ENCODE assay signal across 30 mouse cellular contexts in genomic region chrX:11671805-11672204, GRCm38 (mm10).
DNase-seq lines count a peak whose midpoint lies in the region; ATAC-seq and TF ChIP-seq lines count a peak whose summit lies in the region.
"Had no signal": no experiment of that assay in that cellular context is flagged by ENCODE, and none has a peak within 500 bp of the region (broad histone marks: within the 10 kb centered on the region; RNA-seq: fewer than 3 reads in every experiment).

No protein-coding gene starts in this region.

- no peaks in the 10 kb centered on the region for H3K4me1 ChIP-seq in embryonic facial prominence, embryonic 14.5 days (ENCODE audit: control insufficient read depth, insufficient read depth, low read length)
- H3K4me1 ChIP-seq in embryonic facial prominence, embryonic 10.5 days = no peaks in the 10 kb centered on the region; the same call in 1 of the 2 replicates
- no peaks in the 10 kb centered on the region for H3K4me1 ChIP-seq in lung, embryonic 14.5 days (ENCODE audit: insufficient read depth)
- peaks cover 5% of the 10 kb centered on the region for H3K4me1 ChIP-seq in liver, embryonic 11.5 days (replicated peaks; ENCODE audit: control insufficient read depth, insufficient read depth, low read length)
- 0 out of 2 replicates have a peak, but pooled peaks cover 3% of the 10 kb centered on the region for H3K4me1 ChIP-seq in intestine, embryonic 15.5 days (replicated peaks)
- H3K4me1 ChIP-seq: embryonic facial prominence, embryonic 15.5 days; forebrain, embryonic 13.5 days; limb, embryonic 13.5 days; liver, embryonic 15.5 days had no signal

- no peak for TF ChIP-seq CTCF in lung, embryonic 14.5 days (IDR thresholded peaks at IDR 0.05; ENCODE audit: low read depth)

- no peaks in the 10 kb centered on the region for H3K27me3 ChIP-seq in embryonic facial prominence, embryonic 14.5 days (replicated peaks; ENCODE audit: control insufficient read depth, insufficient read depth, low read length)
- H3K27me3 ChIP-seq in embryonic facial prominence, embryonic 10.5 days (replicated peaks; ENCODE audit: low read depth, poor library complexity, severe bottlenecking) = peaks cover 81% of the 10 kb centered on the region
- H3K27me3 ChIP-seq in lung, embryonic 14.5 days (ENCODE audit: insufficient read depth, low read length) = no peaks in the 10 kb centered on the region
- 0 out of 2 replicates have a peak, but pooled peaks cover 3% of the 10 kb centered on the region for H3K27me3 ChIP-seq in liver, embryonic 11.5 days (replicated peaks; ENCODE audit: control insufficient read depth, insufficient read depth, low read length)
- H3K27me3 ChIP-seq in intestine, embryonic 15.5 days (replicated peaks) = no peaks in the 10 kb centered on the region
- H3K27me3 ChIP-seq: embryonic facial prominence, embryonic 15.5 days; forebrain, embryonic 13.5 days; liver, embryonic 15.5 days; Patski had no signal

- no peak for ATAC-seq in embryonic facial prominence, embryonic 14.5 days (ENCODE audit: low read depth)
- no peak for ATAC-seq in lung, embryonic 14.5 days (ENCODE audit: insufficient read depth)
- ATAC-seq in liver, embryonic 11.5 days (replicated peaks; ENCODE audit: low FRiP score) = peak; percentile 69
- ATAC-seq in erythroblast, adult 5-6 weeks (replicated peaks; ENCODE audit: low FRiP score, poor library complexity, severe bottlenecking) = no peak
- ATAC-seq in intestine, embryonic 15.5 days = no peak
- ATAC-seq: forebrain, embryonic 13.5 days; hindbrain, embryonic 16.5 days; intestine, embryonic 16.5 days; Patski had no signal

- WGBS in embryonic facial prominence, embryonic 14.5 days = 47% methylated on average over 7 of the region's 8 CpGs
- WGBS in embryonic facial prominence, embryonic 10.5 days = 66% methylated on average over 8 of the region's 8 CpGs
- 27% methylated on average over 8 of the region's 8 CpGs for WGBS in lung, embryonic 14.5 days
- 28% methylated on average over 8 of the region's 8 CpGs for WGBS in liver, embryonic 11.5 days
- 48% methylated on average over 8 of the region's 8 CpGs for WGBS in intestine, embryonic 15.5 days

- H3K9me3 ChIP-seq in embryonic facial prominence, embryonic 14.5 days (ENCODE audit: control insufficient read depth, low read length) = no peaks in the 10 kb centered on the region
- H3K9me3 ChIP-seq in embryonic facial prominence, embryonic 10.5 days = no peaks in the 10 kb centered on the region
- no peaks in the 10 kb centered on the region for H3K9me3 ChIP-seq in lung, embryonic 14.5 days (ENCODE audit: low read depth, low read length)
- H3K9me3 ChIP-seq in liver, embryonic 11.5 days (ENCODE audit: control insufficient read depth, low read length) = no peaks in the 10 kb centered on the region
- H3K9me3 ChIP-seq in intestine, embryonic 15.5 days = no peaks in the 10 kb centered on the region
- H3K9me3 ChIP-seq: embryonic facial prominence, embryonic 15.5 days; forebrain, embryonic 13.5 days; G1E; limb, embryonic 13.5 days; liver, embryonic 15.5 days had no signal

- H3K4me3 ChIP-seq in embryonic facial prominence, embryonic 14.5 days (ENCODE audit: low read depth, low read length) = no peak overlapping the region
- no peak overlapping the region for H3K4me3 ChIP-seq in embryonic facial prominence, embryonic 10.5 days
- no peak overlapping the region for H3K4me3 ChIP-seq in lung, embryonic 14.5 days (ENCODE audit: low read depth, low read length)
- H3K4me3 ChIP-seq in liver, embryonic 11.5 days (ENCODE audit: low read depth, low read length) = no peak overlapping the region
- no peak overlapping the region for H3K4me3 ChIP-seq in intestine, embryonic 15.5 days (replicated peaks)
- H3K4me3 ChIP-seq: embryonic facial prominence, embryonic 15.5 days; forebrain, embryonic 13.5 days; limb, embryonic 13.5 days; liver, embryonic 15.5 days had no signal

- no peak overlapping the region for H3K27ac ChIP-seq in embryonic facial prominence, embryonic 14.5 days (replicated peaks; ENCODE audit: low read depth, low read length)
- no peak overlapping the region for H3K27ac ChIP-seq in embryonic facial prominence, embryonic 10.5 days (replicated peaks)
- H3K27ac ChIP-seq in lung, embryonic 14.5 days (ENCODE audit: low read depth) = no peak overlapping the region
- H3K27ac ChIP-seq in liver, embryonic 11.5 days (ENCODE audit: low read depth, low read length) = no peak overlapping the region
- no peak overlapping the region for H3K27ac ChIP-seq in intestine, embryonic 15.5 days
- H3K27ac ChIP-seq: embryonic facial prominence, embryonic 15.5 days; forebrain, embryonic 13.5 days; kidney, postnatal 0 days; limb, embryonic 13.5 days; liver, embryonic 15.5 days; stomach, postnatal 0 days had no signal

- peak; percentile 12 for DNase-seq in embryonic facial prominence, embryonic 14.5 days (ENCODE audit: low spot score)
- no peak for DNase-seq in embryonic facial prominence, embryonic 10.5 days (ENCODE audit: low spot score)
- peak; percentile 17 for DNase-seq in lung, embryonic 14.5 days
- no peak for DNase-seq in lung, postnatal 10 days
- no peak for DNase-seq in liver, embryonic 11.5 days (ENCODE audit: low spot score)
- peak; percentile 28 for DNase-seq in yolk sac, embryonic 10.5 days (ENCODE audit: low spot score)
- DNase-seq: adrenal gland, postnatal 14 days; cerebellum, adult 18-20 months; cerebellum, postnatal 14 days; gastrocnemius, postnatal 14 days; heart, postnatal 14 days; kidney, adult 8-10 months; kidney, postnatal 4 days; lung, postnatal 4 days; midbrain, embryonic 14.5 days; right cerebral cortex, postnatal 4 days; thymus, adult 2 months; thymus, postnatal 4 days had no signal

- H3K36me3 ChIP-seq in embryonic facial prominence, embryonic 14.5 days (ENCODE audit: control insufficient read depth, insufficient read depth, low read length) = no peaks in the 10 kb centered on the region
- no peaks in the 10 kb centered on the region for H3K36me3 ChIP-seq in embryonic facial prominence, embryonic 10.5 days (replicated peaks)
- H3K36me3 ChIP-seq in lung, embryonic 14.5 days (ENCODE audit: insufficient read depth) = no peaks in the 10 kb centered on the region
- H3K36me3 ChIP-seq in liver, embryonic 11.5 days (ENCODE audit: control insufficient read depth, insufficient read depth, low read length) = no peaks in the 10 kb centered on the region
- H3K36me3 ChIP-seq in intestine, embryonic 15.5 days = no peaks in the 10 kb centered on the region
- H3K36me3 ChIP-seq: embryonic facial prominence, embryonic 15.5 days; G1E; limb, embryonic 13.5 days; liver, embryonic 15.5 days had no signal

- H3K4me2 ChIP-seq in embryonic facial prominence, embryonic 14.5 days (ENCODE audit: low read depth, low read length) = no peak overlapping the region
- no peak overlapping the region for H3K4me2 ChIP-seq in lung, embryonic 14.5 days
- H3K4me2 ChIP-seq in liver, embryonic 11.5 days = no peak overlapping the region
- H3K4me2 ChIP-seq in intestine, embryonic 15.5 days (replicated peaks) = no peak overlapping the region
- H3K4me2 ChIP-seq: embryonic facial prominence, embryonic 15.5 days; forebrain, embryonic 13.5 days; limb, embryonic 13.5 days; liver, embryonic 15.5 days had no signal

- no peak overlapping the region for H3K9ac ChIP-seq in embryonic facial prominence, embryonic 14.5 days (ENCODE audit: low read depth, low read length)
- H3K9ac ChIP-seq in lung, embryonic 14.5 days = no peak overlapping the region
- no peak overlapping the region for H3K9ac ChIP-seq in liver, embryonic 11.5 days (ENCODE audit: low read depth, low read length)
- H3K9ac ChIP-seq in intestine, embryonic 15.5 days = no peak overlapping the region
- H3K9ac ChIP-seq: embryonic facial prominence, embryonic 15.5 days; forebrain, embryonic 13.5 days; limb, embryonic 13.5 days; liver, embryonic 15.5 days had no signal

Comparison
In these comparisons a context has a peak if more than half of its experiments do, and no peak if none do; other contexts are left out.
1. DNase-seq: peak in embryonic facial prominence, embryonic 14.5 days (single experiment), lung, embryonic 14.5 days (single experiment) and yolk sac, embryonic 10.5 days (single experiment); none in embryonic facial prominence, embryonic 10.5 days (single experiment), lung, postnatal 10 days (single experiment) and liver, embryonic 11.5 days (single experiment).